Mouse (Mus musculus) embryo, embryonic 9.5 days (tissue): ENCODE results near the gene Acy3.
"Not testable (repeated sequence)": the region's sequence is repeated elsewhere in the genome, so short reads cannot be mapped to it uniquely, and the experiment has no call there.

Experiments used
- DNase-seq: peaks from one replicate; pipeline ENCODE4 v3.0.0-alpha.2; 2017; ENCODE audit errors: extremely low spot score

Acy3 gene

GRCm38 (mm10) chr19:3986334-3986733 lies at the start of gene Acy3:
Gene Acy3, plus strand, starts transcription at chr19:3986570.
- DNase-seq: peak; percentile 56

GRCm38 (mm10) chr19:3942315-3942714 lies 44.1 kb upstream of the Acy3 start:
- no peak for DNase-seq

- DNase-seq: no peak
These were observed 43.2 kb upstream of the Acy3 start for GRCm38 (mm10) chr19:3942986-3943735.

GRCm38 (mm10) chr19:3945872-3946564 lies 40.4 kb upstream of the Acy3 start:
- no peak for DNase-seq

- peak; percentile 71 for DNase-seq
These were observed 39.7 kb upstream of the Acy3 start for GRCm38 (mm10) chr19:3946715-3947114.

- DNase-seq: no peak
These were observed 38.6 kb upstream of the Acy3 start for GRCm38 (mm10) chr19:3947813-3948212.

GRCm38 (mm10) chr19:3948546-3948945 lies 37.8 kb upstream of the Acy3 start:
- DNase-seq: no peak

GRCm38 (mm10) chr19:3950331-3950730 lies 36.0 kb upstream of the Acy3 start:
- DNase-seq: no peak

- no peak for DNase-seq
These were observed 34.9 kb upstream of the Acy3 start for GRCm38 (mm10) chr19:3951461-3951860.

- DNase-seq: no peak
These were observed 34.3 kb upstream of the Acy3 start for GRCm38 (mm10) chr19:3952099-3952498.

- no peak for DNase-seq
These were observed 31.3 kb upstream of the Acy3 start for GRCm38 (mm10) chr19:3955033-3955432.

- DNase-seq: no peak
These were observed 30.6 kb upstream of the Acy3 start for GRCm38 (mm10) chr19:3955804-3956203.

- DNase-seq: not testable (repeated sequence)
These were observed 28.9 kb upstream of the Acy3 start for GRCm38 (mm10) chr19:3957296-3958036.

GRCm38 (mm10) chr19:3958470-3958869 lies 27.9 kb upstream of the Acy3 start, which contains the start of gene Aldh3b3:
Gene Aldh3b3, plus strand, starts transcription at chr19:3958645.
- no peak for DNase-seq

GRCm38 (mm10) chr19:3959030-3959429 lies 27.3 kb upstream of the Acy3 start:
- DNase-seq: no peak

GRCm38 (mm10) chr19:3960211-3960610 lies 26.2 kb upstream of the Acy3 start:
- no peak for DNase-seq

- not testable (repeated sequence) for DNase-seq
These were observed 24.6 kb upstream of the Acy3 start for GRCm38 (mm10) chr19:3961805-3962204.

GRCm38 (mm10) chr19:3962469-3962868 lies 23.9 kb upstream of the Acy3 start:
- no peak for DNase-seq

- no peak for DNase-seq
These were observed 22.3 kb upstream of the Acy3 start for GRCm38 (mm10) chr19:3964030-3964429.

GRCm38 (mm10) chr19:3966330-3967075 lies 19.9 kb upstream of the Acy3 start:
- DNase-seq: no peak

GRCm38 (mm10) chr19:3967258-3967657 lies 19.1 kb upstream of the Acy3 start:
- no peak for DNase-seq

GRCm38 (mm10) chr19:3972229-3972628 lies 14.1 kb upstream of the Acy3 start, which contains the start of gene Aldh3b2:
Gene Aldh3b2, plus strand, starts transcription at chr19:3972328.
- DNase-seq: no peak
